Mouse (Mus musculus): ENCODE measurements around the gene Ube2f.

DNA sequence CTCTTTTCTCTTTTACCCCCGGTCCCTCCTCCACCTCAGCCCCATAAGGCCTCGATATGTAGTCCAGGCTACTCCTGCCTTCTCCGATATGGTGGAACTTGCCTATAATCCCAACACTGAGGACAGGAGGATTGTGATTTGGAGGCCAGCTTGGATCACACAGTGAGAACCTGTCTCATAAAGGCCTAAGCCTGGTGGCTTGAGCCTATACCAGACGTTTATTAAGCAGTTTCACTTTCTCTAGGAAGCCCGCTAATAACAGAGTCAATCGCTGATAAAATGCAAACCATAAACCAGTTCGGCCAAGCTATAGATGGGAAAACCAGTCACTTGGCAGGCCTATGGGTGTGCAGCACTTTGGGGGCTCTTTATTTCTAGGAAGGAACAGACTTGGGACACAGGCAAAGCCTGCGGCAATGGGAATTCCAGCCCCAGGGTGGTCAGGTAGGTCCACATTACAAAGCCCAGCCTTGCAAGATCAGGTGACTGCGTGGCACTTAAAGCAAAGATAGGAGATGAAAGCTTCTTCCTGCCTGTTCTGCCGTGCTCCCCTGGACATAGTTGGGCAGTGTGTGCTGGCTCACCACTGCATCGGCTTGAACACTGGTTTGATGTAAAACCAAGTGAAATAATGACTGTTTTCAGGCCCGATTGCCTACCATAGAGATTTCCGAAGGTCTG is 49.1 kb downstream of the Ube2f start:
- TF ChIP-seq CTCF (IDR thresholded peaks at IDR 0.05; ENCODE audit: low read depth), result no peak
- no peak for TF ChIP-seq EP300 (IDR thresholded peaks at IDR 0.05; ENCODE audit: low read depth)

All from liver, postnatal 0 days (tissue).